Mouse (Mus musculus): ENCODE data around the gene Galnt6. TPM values are rescaled to one million over a fixed set of nuclear protein-coding genes. Genes with fewer than 3 reads are reported as not detected.

The Galnt6 gene
- polyA plus RNA-seq, 1 experiment: 0.29 TPM

GRCm38 (mm10) chr15:100722564-100722963, 6.6 kb downstream of the Galnt6 start:
- no peaks in the 10 kb centered on the region for H3K36me3 ChIP-seq (ENCODE audit: control insufficient read depth, insufficient read depth)
- TF ChIP-seq CTCF (IDR thresholded peaks at IDR 0.05; ENCODE audit: control insufficient read depth, insufficient read depth, insufficient read length) (no peak), MYOG (IDR thresholded peaks at IDR 0.05; ENCODE audit: control insufficient read depth, extremely low read depth, insufficient read length) (no peak), USF1 (IDR thresholded peaks at IDR 0.05; ENCODE audit: low read depth) (no peak), CEBPB (IDR thresholded peaks at IDR 0.05; ENCODE audit: low read depth) (no peak), MYOD1 (IDR thresholded peaks at IDR 0.05; ENCODE audit: control insufficient read depth, insufficient read length, low read depth) (no peak), MAX (IDR thresholded peaks at IDR 0.05) (no peak)
- no peaks in the 10 kb centered on the region for H3K79me3 ChIP-seq (ENCODE audit: low read depth)
- no peak overlapping the region for H3ac ChIP-seq (ENCODE audit: control insufficient read depth, insufficient read length, low read depth)
- no peaks in the 10 kb centered on the region for H3K27me3 ChIP-seq (ENCODE audit: control insufficient read depth, insufficient read depth, insufficient read length)
- no peak overlapping the region for H3K4me3 ChIP-seq (ENCODE audit: insufficient read depth, poor library complexity, severe bottlenecking)
- H3K79me2 ChIP-seq (ENCODE audit: control insufficient read depth, insufficient read depth): no peaks in the 10 kb centered on the region

DNA sequence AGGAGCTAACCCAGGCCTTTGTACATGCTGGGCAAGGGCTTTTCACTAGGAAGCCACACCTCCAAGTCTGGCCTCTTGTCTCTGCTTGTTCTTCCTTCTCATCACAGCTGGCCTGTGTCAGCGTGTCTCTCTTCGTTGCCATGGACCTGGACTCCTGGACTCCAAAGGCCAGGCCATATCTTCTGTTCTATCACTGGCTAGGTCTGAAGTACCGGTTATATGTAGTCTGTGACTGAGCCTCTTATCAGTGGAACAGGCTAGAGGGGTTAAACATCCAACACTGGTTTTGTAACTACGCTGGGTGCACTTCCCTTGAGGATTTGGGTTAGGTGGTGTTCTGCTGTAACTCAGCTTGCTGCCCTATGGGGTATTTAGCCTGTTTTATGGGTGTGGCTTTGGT, 7.2 kb downstream of the Galnt6 start:
- no peaks in the 10 kb centered on the region for H3K36me3 ChIP-seq (ENCODE audit: control insufficient read depth, insufficient read depth)
- H3K4me3 ChIP-seq (ENCODE audit: insufficient read depth, poor library complexity, severe bottlenecking): no peak overlapping the region
- H3ac ChIP-seq (ENCODE audit: control insufficient read depth, insufficient read length, low read depth): no peak overlapping the region
- no peaks in the 10 kb centered on the region for H3K27me3 ChIP-seq (ENCODE audit: control insufficient read depth, insufficient read depth, insufficient read length)
- H3K79me2 ChIP-seq (ENCODE audit: control insufficient read depth, insufficient read depth): no peaks in the 10 kb centered on the region
- no peak for TF ChIP-seq CEBPB (IDR thresholded peaks at IDR 0.05; ENCODE audit: low read depth)
- no peak for TF ChIP-seq FOSL1 (IDR thresholded peaks at IDR 0.05; ENCODE audit: insufficient read depth, low read length, poor library complexity, severe bottlenecking)
- TF ChIP-seq USF1 (IDR thresholded peaks at IDR 0.05; ENCODE audit: low read depth): no peak
- no peak for TF ChIP-seq MAX (IDR thresholded peaks at IDR 0.05)
- TF ChIP-seq CTCF (IDR thresholded peaks at IDR 0.05; ENCODE audit: control insufficient read depth, insufficient read depth, insufficient read length): no peak
- no peak for TF ChIP-seq MYOG (IDR thresholded peaks at IDR 0.05; ENCODE audit: control insufficient read depth, extremely low read depth, insufficient read length)
- H3K79me3 ChIP-seq (ENCODE audit: low read depth): no peaks in the 10 kb centered on the region

GRCm38 (mm10) chr15:100721445-100721844, 7.7 kb downstream of the Galnt6 start:
- Histone ChIP-seq H3K36me3 (ENCODE audit: control insufficient read depth, insufficient read depth) (no peaks in the 10 kb centered on the region), H3K79me2 (ENCODE audit: control insufficient read depth, insufficient read depth) (no peaks in the 10 kb centered on the region), H3K4me3 (ENCODE audit: insufficient read depth, poor library complexity, severe bottlenecking) (no peak overlapping the region), H3K79me3 (ENCODE audit: low read depth) (no peaks in the 10 kb centered on the region), H3K27me3 (ENCODE audit: control insufficient read depth, insufficient read depth, insufficient read length) (no peaks in the 10 kb centered on the region), H3ac (ENCODE audit: control insufficient read depth, insufficient read length, low read depth) (no peak overlapping the region)
- TF ChIP-seq MYOD1 (IDR thresholded peaks at IDR 0.05; ENCODE audit: control insufficient read depth, insufficient read length, low read depth) (no peak), USF1 (IDR thresholded peaks at IDR 0.05; ENCODE audit: low read depth) (no peak), FOSL1 (IDR thresholded peaks at IDR 0.05; ENCODE audit: insufficient read depth, low read length, poor library complexity, severe bottlenecking) (no peak), CEBPB (IDR thresholded peaks at IDR 0.05; ENCODE audit: low read depth) (no peak), CTCF (IDR thresholded peaks at IDR 0.05; ENCODE audit: control insufficient read depth, insufficient read depth, insufficient read length) (no peak), MAX (IDR thresholded peaks at IDR 0.05) (no peak), MYOG (IDR thresholded peaks at IDR 0.05; ENCODE audit: control insufficient read depth, extremely low read depth, insufficient read length) (no peak)

- no peaks in the 10 kb centered on the region for H3K79me3 ChIP-seq (ENCODE audit: low read depth)
- TF ChIP-seq MYOD1 (IDR thresholded peaks at IDR 0.05; ENCODE audit: control insufficient read depth, insufficient read length, low read depth) (no peak), USF1 (IDR thresholded peaks at IDR 0.05; ENCODE audit: low read depth) (no peak), MYOG (IDR thresholded peaks at IDR 0.05; ENCODE audit: control insufficient read depth, extremely low read depth, insufficient read length) (no peak), FOSL1 (IDR thresholded peaks at IDR 0.05; ENCODE audit: insufficient read depth, low read length, poor library complexity, severe bottlenecking) (no peak), CEBPB (IDR thresholded peaks at IDR 0.05; ENCODE audit: low read depth) (no peak), CTCF (IDR thresholded peaks at IDR 0.05; ENCODE audit: control insufficient read depth, insufficient read depth, insufficient read length) (no peak), MAX (IDR thresholded peaks at IDR 0.05) (no peak)
- no peaks in the 10 kb centered on the region for H3K79me2 ChIP-seq (ENCODE audit: control insufficient read depth, insufficient read depth)
- H3K36me3 ChIP-seq (ENCODE audit: control insufficient read depth, insufficient read depth): no peaks in the 10 kb centered on the region
- H3K27me3 ChIP-seq (ENCODE audit: control insufficient read depth, insufficient read depth, insufficient read length): no peaks in the 10 kb centered on the region
- no peak overlapping the region for H3K4me3 ChIP-seq (ENCODE audit: insufficient read depth, poor library complexity, severe bottlenecking)
- H3ac ChIP-seq (ENCODE audit: control insufficient read depth, insufficient read length, low read depth): no peak overlapping the region
Observed at GRCm38 (mm10) chr15:100720066-100720465, 9.1 kb downstream of the Galnt6 start.

DNA sequence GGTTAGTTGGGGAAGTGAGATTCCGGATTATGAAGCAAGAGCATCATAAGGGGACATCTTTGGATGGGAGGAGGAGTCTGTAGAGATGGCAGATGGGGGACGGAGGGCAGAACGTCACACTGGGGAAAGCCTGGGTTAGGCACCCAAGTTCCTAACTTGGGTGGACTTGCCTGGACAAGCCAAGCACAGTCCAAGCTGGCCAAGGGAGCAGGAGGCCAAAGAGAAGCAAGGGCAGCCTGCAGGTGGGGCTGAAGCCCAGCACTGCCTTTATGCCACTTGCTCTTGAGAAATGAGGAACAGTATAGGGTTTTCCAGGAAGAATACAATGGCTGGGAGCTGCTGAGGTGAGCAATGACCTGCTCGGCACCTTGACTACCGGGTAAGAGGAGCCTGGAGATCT, 10.0 kb downstream of the Galnt6 start:
- Histone ChIP-seq H3K4me3 (ENCODE audit: insufficient read depth, poor library complexity, severe bottlenecking) (no peak overlapping the region), H3K27me3 (ENCODE audit: control insufficient read depth, insufficient read depth, insufficient read length) (no peaks in the 10 kb centered on the region), H3K36me3 (ENCODE audit: control insufficient read depth, insufficient read depth) (no peaks in the 10 kb centered on the region), H3K79me3 (ENCODE audit: low read depth) (no peaks in the 10 kb centered on the region), H3K79me2 (ENCODE audit: control insufficient read depth, insufficient read depth) (no peaks in the 10 kb centered on the region), H3ac (ENCODE audit: control insufficient read depth, insufficient read length, low read depth) (no peak overlapping the region)
- TF ChIP-seq CEBPB (IDR thresholded peaks at IDR 0.05; ENCODE audit: low read depth): no peak
- TF ChIP-seq CTCF (IDR thresholded peaks at IDR 0.05; ENCODE audit: control insufficient read depth, insufficient read depth, insufficient read length): no peak
- no peak for TF ChIP-seq MYOD1 (IDR thresholded peaks at IDR 0.05; ENCODE audit: control insufficient read depth, insufficient read length, low read depth)
- TF ChIP-seq USF1 (IDR thresholded peaks at IDR 0.05; ENCODE audit: low read depth): no peak
- no peak for TF ChIP-seq MYOG (IDR thresholded peaks at IDR 0.05; ENCODE audit: control insufficient read depth, extremely low read depth, insufficient read length)
- no peak for TF ChIP-seq FOSL1 (IDR thresholded peaks at IDR 0.05; ENCODE audit: insufficient read depth, low read length, poor library complexity, severe bottlenecking)
- no peak for TF ChIP-seq MAX (IDR thresholded peaks at IDR 0.05)

GRCm38 (mm10) chr15:100718572-100718971, 10.6 kb downstream of the Galnt6 start:
- Histone ChIP-seq H3K4me3 (ENCODE audit: insufficient read depth, poor library complexity, severe bottlenecking) (no peak overlapping the region), H3K27me3 (ENCODE audit: control insufficient read depth, insufficient read depth, insufficient read length) (no peaks in the 10 kb centered on the region), H3K36me3 (ENCODE audit: control insufficient read depth, insufficient read depth) (no peaks in the 10 kb centered on the region), H3ac (ENCODE audit: control insufficient read depth, insufficient read length, low read depth) (no peak overlapping the region), H3K79me3 (ENCODE audit: low read depth) (no peaks in the 10 kb centered on the region), H3K79me2 (ENCODE audit: control insufficient read depth, insufficient read depth) (no peaks in the 10 kb centered on the region)
- peak; percentile 27 for TF ChIP-seq CTCF (IDR thresholded peaks at IDR 0.05; ENCODE audit: control insufficient read depth, insufficient read depth, insufficient read length)
- no peak for TF ChIP-seq MYOG (IDR thresholded peaks at IDR 0.05; ENCODE audit: control insufficient read depth, extremely low read depth, insufficient read length)

Data from C2C12 (cell line).